Mouse (Mus musculus): ENCODE measurements around the gene Bcar3. TPM values are rescaled to one million over a fixed set of nuclear protein-coding genes. Genes with fewer than 3 reads are reported as not detected.
A peak's percentile ranks its signal among the peaks of the same experiment; 100 is the strongest.
"Not testable (repeated sequence)": the region's sequence is repeated elsewhere in the genome, so short reads cannot be mapped to it uniquely, and the experiment has no call there.

The Bcar3 gene
- total RNA-seq, 2 experiments from 2014 or later, result 16.1 TPM

DNA sequence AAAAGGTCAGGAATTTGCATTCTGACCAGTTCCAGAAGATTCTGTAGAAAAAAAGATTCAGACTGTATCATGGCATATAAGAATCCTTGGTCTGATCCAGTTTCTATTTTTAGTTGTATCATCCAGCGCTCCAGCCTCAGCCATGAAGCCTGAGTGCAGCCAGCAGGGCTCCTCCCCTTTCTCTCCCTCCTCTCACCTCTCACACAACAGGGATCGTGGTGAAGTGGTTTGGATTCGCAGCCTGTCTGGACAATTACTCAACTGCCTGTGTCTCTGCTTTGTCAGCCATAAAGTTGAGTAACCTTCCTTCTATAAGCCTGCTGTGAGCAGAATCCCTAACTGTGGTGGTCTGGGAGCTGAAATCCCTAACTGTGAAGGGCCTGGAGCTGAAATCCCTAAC lies 71.4 kb downstream of the Bcar3 start:
- intact Hi-C loops (cut with DNase I), result loop anchor here (10.0 kb wide), 1 partner anchor 449 kb away; no protein-coding TSS in a partner anchor
- no peak for DNase-seq (ENCODE audit: low spot score in 2 of 2)

DNA sequence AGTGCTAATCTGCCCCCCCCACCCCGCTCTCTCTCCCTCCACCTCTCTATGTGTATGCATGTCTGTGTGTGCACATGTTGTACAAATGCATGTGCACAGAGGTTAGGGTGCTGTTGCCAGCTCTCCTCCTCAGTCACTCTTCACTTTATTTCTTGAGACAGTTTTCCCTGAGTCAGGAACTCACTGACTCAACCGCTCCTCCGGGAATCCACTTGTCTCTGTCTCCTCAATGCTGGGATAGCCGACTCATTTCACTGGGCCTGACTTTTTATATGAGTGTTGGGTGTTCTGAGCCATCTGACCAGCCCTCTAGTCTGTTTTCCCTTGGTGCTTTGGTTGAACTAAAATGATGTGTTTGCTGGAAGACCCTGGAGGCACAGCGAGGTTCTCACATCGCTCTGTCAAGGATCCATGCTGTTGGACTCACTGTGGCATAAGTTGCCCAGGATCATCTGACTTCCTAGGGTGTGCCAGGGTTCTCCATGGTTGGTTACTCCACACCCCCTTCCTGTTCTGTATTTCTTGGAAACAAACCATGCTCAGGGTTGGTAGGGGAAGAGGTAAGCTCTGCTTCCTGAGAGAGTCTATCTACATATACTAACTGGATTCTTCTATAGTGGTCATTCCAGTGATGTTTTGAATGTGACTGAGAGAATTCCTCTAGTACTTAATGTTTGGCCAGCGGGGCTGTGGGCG lies 77.9 kb downstream of the Bcar3 start:
- intact Hi-C loops (cut with DNase I), result no loop called here

DNA sequence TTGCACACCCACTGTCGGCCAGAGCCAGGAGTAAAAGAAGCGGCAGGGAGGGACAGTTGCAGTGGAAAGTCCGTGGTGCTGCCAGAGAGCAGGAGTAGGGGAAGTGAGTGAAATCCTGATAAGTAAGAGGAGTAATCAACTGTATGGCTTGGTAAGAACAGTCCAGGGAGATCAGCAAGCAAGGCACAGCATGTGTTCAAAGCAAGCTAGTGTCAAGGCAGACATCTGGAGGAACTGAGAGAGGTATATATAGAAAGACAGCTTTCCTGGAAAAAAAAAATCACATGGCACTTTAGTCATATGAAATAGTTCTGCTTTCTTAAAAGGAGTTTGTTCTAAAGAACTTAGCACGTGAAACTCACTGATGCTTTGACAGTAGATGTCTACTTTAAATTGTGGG lies 78.7 kb downstream of the Bcar3 start:
- peak in 1 of 2 experiments; percentile 40 for DNase-seq (ENCODE audit: low spot score in 2 of 2)
- intact Hi-C loops (cut with DNase I), result no loop called here

More for the DNA sequence above, 77.9 kb downstream of the Bcar3 start:
- DNase-seq (ENCODE audit: low spot score in 2 of 2), result no peak

GRCm38 (mm10) chr3:122376011-122376410 lies 82.1 kb downstream of the Bcar3 start:
- intact Hi-C loops (cut with DNase I), result no loop called here
- DNase-seq (ENCODE audit: low spot score in 2 of 2), result no peak

- intact Hi-C loops (cut with DNase I), result no loop called here
- no peak for DNase-seq (ENCODE audit: low spot score in 2 of 2)
Measured at GRCm38 (mm10) chr3:122376412-122376831, 82.5 kb downstream of the Bcar3 start.

DNA sequence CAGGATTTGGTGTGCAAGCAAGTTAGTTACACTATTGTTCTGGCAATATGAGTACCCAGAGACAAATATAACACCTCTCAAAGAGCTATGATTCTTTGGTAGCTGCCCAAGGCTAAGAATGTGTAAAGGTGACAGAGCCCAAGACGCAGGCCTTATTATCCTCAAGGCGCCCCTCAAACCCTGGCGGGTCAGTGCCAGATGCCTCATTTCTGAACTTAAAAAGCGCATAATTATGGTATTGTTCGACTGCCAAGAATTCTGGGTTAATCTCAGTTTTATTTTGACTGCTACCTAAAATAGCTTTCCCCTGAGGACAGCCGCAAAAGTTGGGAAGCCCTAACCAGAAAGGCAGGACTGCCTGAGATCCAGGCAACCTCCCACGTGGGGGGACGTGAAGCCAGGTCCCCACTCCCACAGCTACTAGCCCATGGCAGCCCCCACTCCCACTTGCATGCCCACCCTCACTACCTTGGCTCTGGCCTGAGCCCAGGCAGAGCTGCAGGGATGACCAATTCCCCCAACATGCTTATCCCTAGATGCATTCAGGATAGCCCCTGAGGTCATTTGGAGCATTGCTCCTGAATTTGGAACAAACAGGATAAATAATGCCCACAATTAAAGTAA lies 83.0 kb downstream of the Bcar3 start:
- intact Hi-C loops (cut with DNase I), result no loop called here
- DNase-seq (ENCODE audit: low spot score in 2 of 2), result peak in 1 of 2 experiments; percentile 22

GRCm38 (mm10) chr3:122378634-122379033 lies 84.7 kb downstream of the Bcar3 start:
- intact Hi-C loops (cut with DNase I), result no loop called here
- no peak for DNase-seq (ENCODE audit: low spot score in 2 of 2)

- DNase-seq (ENCODE audit: low spot score in 2 of 2), result no peak
- intact Hi-C loops (cut with DNase I), result no loop called here
Measured at GRCm38 (mm10) chr3:122380776-122381175, 86.8 kb downstream of the Bcar3 start.

- intact Hi-C loops (cut with DNase I), result no loop called here
- DNase-seq (ENCODE audit: low spot score in 2 of 2), result no peak
Measured at GRCm38 (mm10) chr3:122381591-122381990, 87.7 kb downstream of the Bcar3 start.

- intact Hi-C loops (cut with DNase I), result no loop called here
- DNase-seq (ENCODE audit: low spot score in 2 of 2), result no peak
Measured at GRCm38 (mm10) chr3:122386444-122386843, 92.5 kb downstream of the Bcar3 start.

GRCm38 (mm10) chr3:122387771-122388170 lies 93.8 kb downstream of the Bcar3 start:
- no peak for DNase-seq (ENCODE audit: low spot score in 2 of 2)
- intact Hi-C loops (cut with DNase I), result no loop called here

DNA sequence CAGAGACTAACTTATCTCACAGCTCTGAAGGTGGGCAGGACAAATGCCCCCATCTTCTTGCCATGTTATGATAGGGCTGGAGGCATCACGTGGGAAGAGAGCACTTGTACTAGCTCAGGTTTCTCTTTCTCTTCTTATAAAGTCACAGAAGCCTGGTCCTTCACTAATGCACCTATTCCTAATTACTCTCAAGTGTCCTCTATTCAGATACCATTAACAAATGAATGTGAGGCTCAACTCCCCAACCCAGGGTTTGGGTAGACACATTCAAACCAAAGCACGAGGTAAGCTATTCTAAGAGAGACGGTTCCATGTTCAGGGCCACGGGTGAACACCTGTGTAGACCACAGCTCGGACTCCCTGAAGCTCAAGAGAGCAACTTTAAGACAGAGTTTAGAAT lies 96.0 kb downstream of the Bcar3 start:
- intact Hi-C loops (cut with DNase I), result no loop called here
- DNase-seq (ENCODE audit: low spot score in 2 of 2), result no peak

GRCm38 (mm10) chr3:122391098-122391497 lies 97.2 kb downstream of the Bcar3 start:
- intact Hi-C loops (cut with DNase I), result no loop called here
- DNase-seq (ENCODE audit: low spot score in 2 of 2), result no peak

DNA sequence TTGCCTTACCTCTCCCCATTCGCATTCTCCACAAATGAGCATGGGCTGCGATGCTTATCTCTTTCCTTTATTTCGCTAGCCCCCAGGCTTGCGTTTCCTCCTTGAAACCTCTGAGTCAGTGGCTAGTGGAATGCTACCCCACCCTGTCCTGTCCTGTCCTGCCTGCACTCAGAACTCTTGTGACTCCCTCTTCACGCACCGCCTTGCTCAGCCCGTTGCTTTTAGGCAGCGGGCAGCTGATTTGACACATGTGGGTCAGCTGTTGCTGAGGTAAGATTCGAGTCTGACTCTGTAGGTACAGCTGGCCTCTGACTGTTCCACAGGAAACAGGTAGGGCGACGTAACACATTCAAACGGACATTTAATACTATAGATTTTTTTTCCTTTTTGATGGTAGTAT lies 97.9 kb downstream of the Bcar3 start:
- no peak for DNase-seq (ENCODE audit: low spot score in 2 of 2)
- intact Hi-C loops (cut with DNase I), result no loop called here

DNA sequence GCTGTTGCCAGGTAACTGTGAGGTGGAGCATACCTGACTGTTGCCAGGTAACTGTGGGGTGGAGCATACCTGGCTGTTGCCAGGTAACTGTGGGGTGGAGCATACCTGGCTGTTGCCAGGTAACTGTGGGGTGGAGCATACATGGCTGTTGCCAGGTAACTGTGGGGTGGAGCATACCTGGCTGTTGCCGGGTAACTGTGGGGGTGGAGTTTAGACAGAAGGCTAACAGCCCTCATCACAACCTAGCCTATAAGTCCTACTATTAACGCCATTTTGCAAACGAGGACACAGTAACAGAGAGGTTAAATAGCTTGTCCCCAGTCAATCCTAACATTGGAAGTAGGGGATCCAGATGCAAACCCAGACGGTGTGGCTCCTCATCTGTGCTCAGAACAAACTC lies 99.5 kb downstream of the Bcar3 start:
- intact Hi-C loops (cut with DNase I); DNase-seq (ENCODE audit: low spot score in 2 of 2): not testable (repeated sequence)

DNA sequence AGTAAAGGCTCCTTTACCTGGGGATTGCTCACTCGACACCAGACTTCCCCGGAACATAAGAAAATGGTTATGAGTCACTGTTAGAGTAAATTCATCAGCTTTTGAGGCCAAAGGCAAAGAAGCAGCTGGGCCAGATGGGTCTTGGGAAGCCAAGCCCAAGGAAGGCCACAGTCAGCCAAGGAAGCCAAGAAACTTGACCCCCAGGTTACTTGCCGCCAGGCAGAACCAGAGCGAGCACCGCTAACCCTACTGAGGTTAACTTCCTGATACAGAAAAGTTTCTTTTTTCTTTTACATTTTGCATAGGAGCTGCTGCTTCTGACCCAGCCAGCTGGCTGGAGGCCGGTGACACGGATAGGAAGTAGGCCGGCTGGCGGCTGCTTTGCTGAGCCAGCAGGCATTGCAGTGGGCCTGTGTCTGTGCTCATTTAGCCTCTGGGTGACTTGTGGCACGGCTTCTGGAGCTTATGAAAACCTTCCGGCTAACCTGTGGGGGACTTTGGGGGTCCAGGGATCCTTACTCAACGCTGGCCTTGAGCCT lies 100.0 kb downstream of the Bcar3 start:
- intact Hi-C loops (cut with DNase I), result no loop called here
- no peak for DNase-seq (ENCODE audit: low spot score in 2 of 2)

DNA sequence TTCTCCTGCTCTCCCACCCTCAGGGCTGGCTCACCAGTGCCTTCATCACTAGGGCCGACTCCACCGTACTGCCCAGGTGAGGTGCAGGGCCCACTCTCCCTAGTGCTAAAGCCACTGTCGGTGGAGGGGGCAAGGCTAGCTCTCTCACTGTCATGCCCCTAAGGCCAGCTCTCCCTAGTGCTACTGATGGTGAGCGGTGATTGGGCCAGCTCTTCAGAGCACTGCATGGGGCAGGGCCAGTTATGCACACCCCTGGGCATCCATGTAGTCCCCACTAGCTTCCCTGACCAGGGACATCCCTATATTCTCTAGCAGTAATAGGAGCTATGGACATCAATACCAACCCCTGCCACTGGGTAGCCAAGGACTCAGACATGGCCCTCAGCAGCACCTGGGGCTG lies 103.0 kb downstream of the Bcar3 start:
- intact Hi-C loops (cut with DNase I), result no loop called here
- DNase-seq (ENCODE audit: low spot score in 2 of 2), result no peak

GRCm38 (mm10) chr3:122397401-122397800 lies 103.5 kb downstream of the Bcar3 start:
- intact Hi-C loops (cut with DNase I), result no loop called here
- no peak for DNase-seq (ENCODE audit: low spot score in 2 of 2)

DNA sequence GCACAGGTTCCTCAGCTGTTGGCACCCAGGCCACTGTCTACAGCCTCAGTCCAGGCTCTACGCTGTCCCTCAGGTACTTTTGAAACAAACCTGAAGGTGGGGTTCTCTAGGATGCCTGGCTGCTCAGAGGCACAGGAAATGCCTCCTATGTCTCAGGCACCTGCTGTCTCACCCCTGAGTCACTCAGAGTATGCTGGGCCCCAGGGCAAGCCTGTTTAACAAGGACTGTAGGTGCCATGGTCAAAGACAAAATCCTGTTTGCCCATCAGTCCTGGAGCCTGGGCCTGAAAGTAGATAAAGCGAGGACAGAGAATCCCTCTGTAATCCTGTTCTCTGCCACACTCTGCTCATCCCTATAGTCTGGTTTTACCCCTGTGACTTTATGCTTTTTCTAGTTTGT lies 107.1 kb downstream of the Bcar3 start:
- DNase-seq (ENCODE audit: low spot score in 2 of 2), result no peak
- intact Hi-C loops (cut with DNase I), result no loop called here

GRCm38 (mm10) chr3:122402143-122402542 lies 108.2 kb downstream of the Bcar3 start:
- intact Hi-C loops (cut with DNase I), result no loop called here
- DNase-seq (ENCODE audit: low spot score in 2 of 2), result peak in 1 of 2 experiments; percentile 22
